Mouse (Mus musculus): ENCODE measurements around the gene Zfp292.
"Not testable (repeated sequence)": the region's sequence is repeated elsewhere in the genome, so short reads cannot be mapped to it uniquely, and the experiment has no call there.

The Zfp292 gene

DNA sequence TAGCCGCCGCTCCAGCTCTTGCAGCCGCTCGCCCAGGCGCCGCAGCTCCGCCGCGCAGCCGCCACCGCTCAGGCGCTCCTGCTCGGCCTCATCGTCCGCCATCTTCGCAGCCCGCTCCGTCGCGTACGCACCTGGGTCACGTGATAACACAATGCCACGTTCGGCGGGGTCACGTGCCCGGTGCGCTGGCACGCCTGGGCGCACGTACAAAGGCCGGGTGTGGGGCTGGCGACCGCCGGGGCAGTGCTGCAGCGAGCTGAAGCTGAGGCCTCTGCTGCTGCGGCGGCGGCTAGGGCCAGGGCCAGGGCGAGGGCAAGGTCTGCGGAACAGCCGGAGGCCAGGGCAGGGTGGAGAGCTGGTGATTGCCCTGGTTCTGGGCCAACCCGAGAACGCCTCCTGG is at the start of gene Zfp292:
TSS of gene Zfp292 (minus strand) at position 143 of the 400 bp plus-strand sequence.
- DNase-seq, result peak; percentile 97 to 98

GRCm38 (mm10) chr4:34928386-34928785 is 45.6 kb upstream of the Zfp292 start:
- not testable (repeated sequence) for DNase-seq

GRCm38 (mm10) chr4:34922177-34922870 is 39.6 kb upstream of the Zfp292 start:
- DNase-seq, result peak; percentile 66 to 73

GRCm38 (mm10) chr4:34917400-34917799 is 34.6 kb upstream of the Zfp292 start:
- peak in 1 of 2 experiments; percentile 9 for DNase-seq

DNA sequence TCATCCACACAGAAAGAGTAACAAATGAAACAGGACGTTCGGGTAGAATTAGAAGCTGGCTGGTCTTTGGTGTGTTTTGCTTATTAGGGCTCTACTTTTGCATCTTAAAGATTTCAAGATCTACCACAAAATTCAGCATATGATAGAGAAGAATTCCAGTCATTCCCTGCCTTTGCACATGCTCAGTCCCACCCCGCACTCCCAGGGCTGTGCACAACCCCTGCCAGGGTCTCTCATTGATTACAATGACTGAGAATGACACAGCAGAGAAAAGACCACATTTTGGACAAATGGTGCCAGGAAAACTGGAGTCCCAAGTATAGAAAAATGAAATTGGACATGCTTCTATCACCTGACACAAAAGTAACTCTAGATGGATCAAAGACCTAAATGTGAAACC is 29.4 kb upstream of the Zfp292 start:
- no peak for DNase-seq

DNA sequence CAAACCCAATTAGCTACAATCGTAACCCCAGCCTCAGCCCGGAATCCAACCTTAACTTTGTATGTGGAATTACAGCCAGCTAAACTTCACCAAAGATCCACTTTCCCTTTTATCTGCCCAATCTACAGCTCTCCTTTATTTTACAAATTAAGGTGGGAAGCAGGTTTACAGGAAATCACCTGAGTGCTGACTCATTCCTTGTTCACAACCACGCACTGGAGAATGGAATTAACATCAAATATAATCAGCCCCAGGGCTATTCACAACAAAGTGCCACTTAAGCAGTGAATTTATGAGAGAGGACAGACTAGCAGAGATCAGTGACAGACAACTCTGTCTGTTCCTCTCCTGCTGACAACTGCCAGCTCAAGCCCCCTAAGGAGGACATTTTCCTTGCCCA is 28.6 kb upstream of the Zfp292 start:
- DNase-seq, result no peak

- no peak for DNase-seq
Measured at GRCm38 (mm10) chr4:34908127-34908526, 25.4 kb upstream of the Zfp292 start.

GRCm38 (mm10) chr4:34907026-34907425 is 24.3 kb upstream of the Zfp292 start:
- no peak for DNase-seq

GRCm38 (mm10) chr4:34906151-34906550 is 23.4 kb upstream of the Zfp292 start:
- no peak for DNase-seq

DNA sequence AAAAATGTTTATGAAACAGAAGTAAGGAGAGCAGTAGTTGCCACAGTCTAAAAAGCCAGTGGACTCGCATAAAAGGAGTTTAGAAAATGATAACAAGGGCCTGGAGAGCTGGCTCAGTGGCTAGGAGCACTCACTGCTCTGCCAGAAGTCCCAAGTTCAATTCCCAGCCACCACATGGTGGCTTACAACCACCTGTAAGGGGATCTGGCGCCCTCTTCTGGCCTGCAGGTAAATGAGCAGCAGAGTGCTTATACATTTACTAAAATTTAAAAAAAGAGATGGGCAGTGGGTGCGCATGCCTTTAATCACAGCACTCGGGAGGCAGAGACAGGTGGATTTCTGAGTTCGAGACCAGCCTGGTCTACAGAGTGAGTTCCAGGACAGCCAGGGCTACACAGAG is 22.6 kb upstream of the Zfp292 start:
- no peak for DNase-seq

DNA sequence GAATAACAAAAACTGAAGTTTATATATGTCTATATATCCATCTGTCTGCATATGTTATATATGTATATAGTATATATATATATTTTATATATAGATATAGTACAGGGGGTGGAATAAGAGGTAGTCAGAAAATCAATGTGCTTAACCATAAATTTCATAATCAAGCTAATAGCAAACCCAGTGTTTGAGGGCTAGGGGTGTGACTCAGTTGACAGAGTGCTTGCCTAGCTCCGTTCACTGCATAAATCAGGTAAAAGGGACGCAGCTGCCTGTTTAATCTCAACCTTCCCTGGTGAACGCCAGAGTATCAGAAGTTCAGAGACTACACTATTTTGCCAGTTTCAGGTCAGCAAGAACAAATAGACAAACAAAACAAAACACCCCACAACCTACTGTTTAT is 18.8 kb upstream of the Zfp292 start:
- not testable (repeated sequence) for DNase-seq

DNA sequence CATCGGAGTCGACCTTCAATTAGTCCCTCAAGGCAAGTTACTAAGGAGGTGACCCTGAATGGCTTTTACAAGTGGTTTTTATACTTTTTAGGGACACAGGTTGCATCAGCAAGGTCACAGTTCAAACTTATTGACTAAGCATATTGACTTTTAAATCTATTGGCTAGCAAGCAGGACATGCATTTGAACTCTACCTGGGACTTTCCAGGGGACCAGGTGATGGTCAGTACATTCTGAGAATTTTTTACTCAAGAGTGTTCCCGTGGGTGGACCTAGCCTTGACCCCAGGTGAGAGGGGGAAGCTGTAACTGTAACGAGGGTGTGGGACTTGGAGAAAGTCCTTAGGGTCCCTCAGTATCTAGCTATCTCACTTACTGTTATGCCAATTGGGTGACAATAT is 18.4 kb upstream of the Zfp292 start:
- no peak for DNase-seq

GRCm38 (mm10) chr4:34900155-34900554 is 17.4 kb upstream of the Zfp292 start:
- peak in 1 of 2 experiments; percentile 10 for DNase-seq

DNA sequence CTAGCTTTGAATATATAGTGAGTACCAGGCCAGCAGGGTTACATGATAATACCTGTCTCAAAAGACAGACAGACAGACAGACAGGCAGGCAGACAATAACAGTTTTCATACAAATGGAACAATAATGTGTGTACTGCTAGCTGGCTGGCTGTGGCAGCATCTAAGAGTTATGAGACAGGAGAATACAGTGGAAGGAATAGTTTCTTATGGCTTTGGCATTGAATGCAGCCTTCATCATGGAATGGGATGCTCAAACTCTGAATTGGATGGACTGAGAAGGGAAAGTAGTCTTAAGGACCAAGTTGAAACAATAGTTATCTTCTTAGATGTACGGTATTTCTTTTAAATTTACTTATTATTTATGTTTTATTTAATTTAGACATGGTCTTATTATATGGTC is 16.6 kb upstream of the Zfp292 start:
- DNase-seq, result no peak

GRCm38 (mm10) chr4:34898497-34898896 is 15.7 kb upstream of the Zfp292 start:
- no peak for DNase-seq

DNA sequence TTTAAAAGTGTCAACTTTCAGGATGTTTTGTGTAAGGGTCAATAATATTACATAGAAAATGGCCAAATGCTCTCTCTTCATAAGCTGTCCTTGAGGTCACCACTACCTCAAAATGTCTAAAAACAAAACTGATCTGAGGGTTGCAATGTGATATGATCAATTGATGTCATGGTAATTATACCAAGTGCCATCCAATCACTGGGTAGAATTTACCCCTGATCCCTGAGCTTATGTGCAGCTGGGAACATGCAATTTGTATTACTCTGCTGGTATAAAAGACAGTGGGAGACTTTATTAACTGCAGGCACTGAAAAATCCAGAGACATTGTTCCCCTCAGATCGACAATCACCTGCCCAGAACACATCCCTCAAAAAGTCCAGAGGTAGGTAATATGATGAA is 10.7 kb upstream of the Zfp292 start, which contains the start of gene Cga:
TSS of gene Cga (plus strand) at position 301 of the 400 bp plus-strand sequence.
- DNase-seq, result no peak

DNA sequence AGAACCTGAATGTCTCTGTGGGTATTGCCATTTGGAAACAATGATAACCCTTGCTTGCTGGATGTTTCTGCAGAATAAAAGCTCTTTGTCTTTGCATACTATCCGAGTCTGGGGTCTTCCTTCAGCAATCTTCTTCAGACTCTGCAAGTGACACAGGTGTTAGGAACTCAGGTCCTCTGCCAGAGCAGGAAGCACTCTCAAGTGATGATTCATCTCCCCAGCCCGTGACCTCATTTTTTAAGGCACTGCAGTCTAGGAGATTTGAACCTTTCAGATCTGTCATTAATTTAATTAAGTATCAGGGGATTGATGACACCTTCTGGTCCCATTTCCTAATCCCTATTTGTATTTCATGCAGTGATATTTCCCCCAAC is 7.0 kb upstream of the Zfp292 start:
- DNase-seq, result no peak

DNA sequence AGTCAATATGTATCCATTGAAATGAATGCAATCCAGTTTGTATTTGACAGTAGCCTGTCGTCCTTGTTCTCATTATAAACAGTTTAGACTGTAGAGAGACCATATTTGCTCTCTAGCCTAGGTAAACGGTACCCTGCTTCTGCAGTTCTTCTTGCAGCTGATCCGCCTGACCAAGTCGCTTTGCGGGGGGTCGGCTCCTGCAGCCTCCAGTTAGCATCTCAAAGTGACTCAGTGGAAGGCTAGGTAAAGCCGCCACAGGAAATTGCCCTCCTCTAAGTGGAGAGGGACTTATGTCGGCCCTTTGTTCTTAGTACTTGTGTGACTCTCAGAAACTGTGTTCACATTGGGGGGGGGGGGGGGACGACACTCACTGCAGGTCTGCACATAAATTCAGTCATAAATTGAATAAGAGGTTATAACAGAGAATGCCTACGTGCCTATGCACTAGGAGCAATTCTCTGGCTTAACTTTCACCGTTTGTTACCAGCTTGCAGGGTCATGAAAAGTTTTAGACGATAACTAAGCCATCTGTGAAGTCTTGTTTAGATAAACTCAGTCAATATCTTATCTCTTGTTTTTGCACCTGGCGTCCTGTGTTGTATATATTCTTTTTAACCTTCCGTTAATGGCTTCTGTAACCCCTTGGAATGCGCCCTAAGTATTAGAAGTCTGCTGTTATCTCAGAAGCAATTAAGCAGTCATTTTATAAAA is 6.5 kb upstream of the Zfp292 start:
- DNase-seq, result no peak

DNA sequence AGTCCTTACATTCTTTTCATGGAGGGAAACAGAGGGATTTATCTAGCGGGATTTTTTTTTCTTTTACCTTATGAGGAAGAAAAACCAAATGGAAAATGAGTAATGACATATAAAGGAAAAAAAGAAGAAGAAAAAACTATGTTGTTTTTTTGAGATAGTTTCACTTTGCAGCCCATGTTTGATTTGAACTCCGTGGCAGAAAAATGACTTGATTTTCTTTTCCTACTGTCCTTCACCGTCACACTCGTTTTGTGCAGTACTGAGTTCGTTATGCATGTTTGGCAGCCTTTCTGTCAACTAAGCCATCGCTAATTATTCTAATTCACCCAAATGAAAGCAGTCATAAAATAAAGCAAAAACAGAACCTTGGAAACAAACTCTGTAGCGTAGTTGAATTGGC is 4.5 kb upstream of the Zfp292 start:
- no peak for DNase-seq

- DNase-seq, result peak; percentile 84 to 87
Measured at GRCm38 (mm10) chr4:34886490-34887111, 3.8 kb upstream of the Zfp292 start.

GRCm38 (mm10) chr4:34885631-34886351 is 3.0 kb upstream of the Zfp292 start:
- no peak for DNase-seq

GRCm38 (mm10) chr4:34883366-34884029 is 738 bp upstream of the Zfp292 start:
- DNase-seq, result no peak

All from cerebellum, postnatal 10 days (tissue).